Mouse (Mus musculus) spleen, adult 2 months (tissue): ENCODE data around the gene Itpk1.

ENCODE experiments used
- CTCF ChIP-seq: fragments of 200-500 bp; IDR thresholded peaks from 2 replicates; pipeline ENCODE4 v1.5.1; 2011; ENCODE audit warnings: mild to moderate bottlenecking, inconsistent platforms; ENCODE audit not compliant: insufficient read depth, insufficient read length, insufficient replicate concordance; ENCODE audit errors: extremely low read depth
- POLR2A ChIP-seq: fragments of 200-500 bp; IDR thresholded peaks from 2 replicates; pipeline ENCODE4 v1.6.1; 2011; ENCODE audit warnings: low read depth, low read length, inconsistent platforms

GRCm38 (mm10) chr12:102527989-102528388 is 176.7 kb downstream of the Itpk1 start:
- TF ChIP-seq CTCF (no peak), POLR2A (no peak)
